ENCODE assay signal across 9 mouse cellular contexts in genomic region chr11:69558756-69559155, GRCm38 (mm10). TPM values are rescaled to one million over a fixed set of nuclear protein-coding genes. Genes with fewer than 3 reads are reported as not detected.
DNase-seq lines count a peak whose midpoint lies in the region; ATAC-seq and TF ChIP-seq lines count a peak whose summit lies in the region.
"Had no signal": no experiment of that assay in that cellular context is flagged by ENCODE, and none has a peak within 500 bp of the region (broad histone marks: within the 10 kb centered on the region; RNA-seq: fewer than 3 reads in every experiment).

No protein-coding gene starts in this region.

- no peaks in the 10 kb centered on the region for H3K4me1 ChIP-seq in heart, adult 2 months (ENCODE audit: control insufficient read depth, insufficient read depth, low read length)
- peaks cover 60% of the 10 kb centered on the region for H3K4me1 ChIP-seq in forebrain, embryonic 16.5 days (replicated peaks; ENCODE audit: control insufficient read depth, insufficient read depth, low read length)
- H3K4me1 ChIP-seq in kidney, embryonic 15.5 days, result peaks cover 53% of the 10 kb centered on the region
- H3K4me1 ChIP-seq in midbrain, embryonic 15.5 days, result peaks cover 77% of the 10 kb centered on the region

- no peak for TF ChIP-seq POLR2A in heart, adult 2 months (IDR thresholded peaks at IDR 0.05; ENCODE audit: insufficient read depth, low read depth, low read length)

- H3K27me3 ChIP-seq in heart, adult 2 months (ENCODE audit: control insufficient read depth, insufficient read depth, low read length), result 0 out of 2 replicates have a peak, but pooled peaks cover 1% of the 10 kb centered on the region
- no peaks in the 10 kb centered on the region for H3K27me3 ChIP-seq in forebrain, embryonic 16.5 days (replicated peaks; ENCODE audit: control insufficient read depth, insufficient read depth, low read length)
- H3K27me3 ChIP-seq in kidney, embryonic 15.5 days, result peaks cover 8% of the 10 kb centered on the region
- H3K27me3 ChIP-seq in midbrain, embryonic 15.5 days (replicated peaks), result no peaks in the 10 kb centered on the region

- H3K79me2 ChIP-seq in heart, adult 2 months (replicated peaks; ENCODE audit: control insufficient read depth, insufficient read depth, low read length), result no peaks in the 10 kb centered on the region

- H3K36me3 ChIP-seq in heart, adult 2 months (ENCODE audit: control insufficient read depth, insufficient read depth, low read length), result no peaks in the 10 kb centered on the region
- H3K36me3 ChIP-seq in forebrain, embryonic 16.5 days (ENCODE audit: control insufficient read depth, insufficient read depth), result 0 out of 2 replicates have a peak, but pooled peaks cover 3% of the 10 kb centered on the region
- peaks cover 24% of the 10 kb centered on the region for H3K36me3 ChIP-seq in kidney, embryonic 15.5 days
- no peaks in the 10 kb centered on the region; the same call in 1 of the 2 replicates for H3K36me3 ChIP-seq in midbrain, embryonic 15.5 days (replicated peaks)

- H3K9me3 ChIP-seq in forebrain, embryonic 16.5 days (ENCODE audit: control insufficient read depth, low read length), result no peaks in the 10 kb centered on the region
- no peaks in the 10 kb centered on the region for H3K9me3 ChIP-seq in kidney, embryonic 15.5 days (replicated peaks)
- H3K9me3 ChIP-seq in midbrain, embryonic 15.5 days, result no peaks in the 10 kb centered on the region

- intact Hi-C loops in heart, adult 2 months (cut with DNase I), result no loop called here

- ATAC-seq in forebrain, embryonic 16.5 days, result no peak
- ATAC-seq in kidney, embryonic 15.5 days (replicated peaks; ENCODE audit: low FRiP score), result no peak
- ATAC-seq in midbrain, embryonic 15.5 days (replicated peaks), result no peak

- no peak for TF ChIP-seq EP300 in heart, adult 2 months (IDR thresholded peaks at IDR 0.05; ENCODE audit: insufficient read depth, low read depth, low read length)

- DNase-seq in heart, adult 2 months, result no peak
- DNase-seq in heart, adult 8-10 months (ENCODE audit: low spot score), result no peak
- DNase-seq in yolk sac, embryonic 10.5 days (ENCODE audit: low spot score), result no peak
- DNase-seq in adrenal gland, postnatal 25 days, result no peak
- DNase-seq in layer of hippocampus, adult 18-20 months (ENCODE audit: low spot score in 2 of 2), result no peak
- DNase-seq: B cell, adult 2 months had no signal

- H3K4me3 ChIP-seq in heart, adult 2 months, result no peak overlapping the region; the same call in 1 of the 2 replicates
- peak overlapping the region; percentile 78 for H3K4me3 ChIP-seq in forebrain, embryonic 16.5 days (replicated peaks; ENCODE audit: low read length)
- peak overlapping the region; percentile 63 for H3K4me3 ChIP-seq in kidney, embryonic 15.5 days (replicated peaks)
- H3K4me3 ChIP-seq in midbrain, embryonic 15.5 days, result peak overlapping the region; percentile 74

- 21% methylated on average over 6 of the region's 6 CpGs for WGBS in heart, adult 2 months
- 57% methylated on average over 6 of the region's 6 CpGs for WGBS in forebrain, embryonic 16.5 days
- 15% methylated on average over 6 of the region's 6 CpGs for WGBS in kidney, embryonic 15.5 days
- 18% methylated on average over 6 of the region's 6 CpGs for WGBS in midbrain, embryonic 15.5 days

- no peak overlapping the region for H3K9ac ChIP-seq in heart, adult 2 months (ENCODE audit: low read depth, low read length)
- H3K9ac ChIP-seq in forebrain, embryonic 16.5 days (replicated peaks; ENCODE audit: low read depth, low read length), result peak overlapping the region; percentile 93
- 0 out of 2 replicates have a peak overlapping the region, but pooled peaks have one; percentile 85 for H3K9ac ChIP-seq in kidney, embryonic 15.5 days
- peak overlapping the region; percentile 90 for H3K9ac ChIP-seq in midbrain, embryonic 15.5 days

- TF ChIP-seq CTCF in heart, adult 2 months (IDR thresholded peaks at IDR 0.05), result no peak

- peak overlapping the region; percentile 93 for H3K4me2 ChIP-seq in forebrain, embryonic 16.5 days (ENCODE audit: low read length)
- H3K4me2 ChIP-seq in kidney, embryonic 15.5 days, result peak overlapping the region; percentile 98
- H3K4me2 ChIP-seq in midbrain, embryonic 15.5 days, result peak overlapping the region; percentile 92

- peak overlapping the region; percentile 65 for H3K27ac ChIP-seq in heart, adult 2 months
- H3K27ac ChIP-seq in forebrain, embryonic 16.5 days (ENCODE audit: low read length), result no peak overlapping the region
- no peak overlapping the region for H3K27ac ChIP-seq in kidney, embryonic 15.5 days
- H3K27ac ChIP-seq in midbrain, embryonic 15.5 days, result peak overlapping the region; percentile 84

RNA-seq across cellular contexts. Expression of gene Efnb3, which starts 1.2 kb away (rescaled TPM):
- total RNA-seq in heart, adult 2 months (2021), result 100 to 1,000 TPM in 1 of 2 experiments, 10 to 100 TPM in 1; 89.2 to 106 TPM
- polyA plus RNA-seq in heart, adult 2 months (2012; rRNA removed), result 57.4 and 95.6 TPM in 2 replicates
- 100 to 1,000 TPM; 105 to 137 (median 128) TPM for total RNA-seq in heart, adult 8-10 months (2022)
- 95.7 and 123 TPM in 2 replicates for polyA plus RNA-seq in forebrain, embryonic 16.5 days (2015; fragmentation: Nextera tagmentation; extraction: Ambion mirVana)
- 11.9 and 14.3 TPM in 2 replicates for polyA plus RNA-seq in kidney, embryonic 15.5 days (2015; fragmentation: Nextera tagmentation; extraction: Ambion mirVana)
- 178 and 188 TPM in 2 replicates for polyA plus RNA-seq in midbrain, embryonic 15.5 days (2015; fragmentation: Nextera tagmentation; extraction: Ambion mirVana)
- total RNA-seq in adrenal gland, postnatal 25 days (2021), result 0.38 and 1.5 TPM in 2 replicates
- 100 to 1,000 TPM; 126 to 137 TPM for total RNA-seq in layer of hippocampus, adult 18-20 months (2021)

RNA-seq across cellular contexts. Expression of gene Dnah2, which starts 9.8 kb away (rescaled TPM):
- total RNA-seq in heart, adult 2 months (2021), result under 1 TPM; 0.08 to 0.41 TPM
- polyA plus RNA-seq in heart, adult 2 months (2012; rRNA removed), result 0.15 and 0.23 TPM in 2 replicates
- under 1 TPM; 0.22 to 0.66 (median 0.40) TPM for total RNA-seq in heart, adult 8-10 months (2022)
- 3.5 and 3.7 TPM in 2 replicates for polyA plus RNA-seq in forebrain, embryonic 16.5 days (2015; fragmentation: Nextera tagmentation; extraction: Ambion mirVana)
- 0.73 and 0.87 TPM in 2 replicates for polyA plus RNA-seq in kidney, embryonic 15.5 days (2015; fragmentation: Nextera tagmentation; extraction: Ambion mirVana)
- polyA plus RNA-seq in midbrain, embryonic 15.5 days (2015; fragmentation: Nextera tagmentation; extraction: Ambion mirVana), result 4.5 and 5.7 TPM in 2 replicates
- 0.05 and 0.76 TPM in 2 replicates for total RNA-seq in adrenal gland, postnatal 25 days (2021)
- 1 to 10 TPM; 3.9 to 4.3 TPM for total RNA-seq in layer of hippocampus, adult 18-20 months (2021)

RNA-seq across cellular contexts. Expression of gene Wrap53, which starts 21.3 kb away (rescaled TPM):
- total RNA-seq in heart, adult 2 months (2021), result 1 to 10 TPM; 5.4 to 5.6 TPM
- 10.1 and 10.5 TPM in 2 replicates for polyA plus RNA-seq in heart, adult 2 months (2012; rRNA removed)
- 1 to 10 TPM; 4.6 to 6.7 (median 5.6) TPM for total RNA-seq in heart, adult 8-10 months (2022)
- 27.3 and 28.6 TPM in 2 replicates for polyA plus RNA-seq in forebrain, embryonic 16.5 days (2015; fragmentation: Nextera tagmentation; extraction: Ambion mirVana)
- polyA plus RNA-seq in kidney, embryonic 15.5 days (2015; fragmentation: Nextera tagmentation; extraction: Ambion mirVana), result 26.6 and 27.9 TPM in 2 replicates
- 21.4 and 23.2 TPM in 2 replicates for polyA plus RNA-seq in midbrain, embryonic 15.5 days (2015; fragmentation: Nextera tagmentation; extraction: Ambion mirVana)
- 12.5 and 12.9 TPM in 2 replicates for total RNA-seq in adrenal gland, postnatal 25 days (2021)
- 10 to 100 TPM; 14.3 to 14.8 TPM for total RNA-seq in layer of hippocampus, adult 18-20 months (2021)

RNA-seq across cellular contexts. Expression of gene Trp53, which starts 21.4 kb away (rescaled TPM):
- total RNA-seq in heart, adult 2 months (2021), result 10 to 100 TPM; 13.6 to 15.3 TPM
- 35.0 and 41.6 TPM in 2 replicates for polyA plus RNA-seq in heart, adult 2 months (2012; rRNA removed)
- total RNA-seq in heart, adult 8-10 months (2022), result 10 to 100 TPM; 12.8 to 16.3 (median 14.1) TPM
- polyA plus RNA-seq in forebrain, embryonic 16.5 days (2015; fragmentation: Nextera tagmentation; extraction: Ambion mirVana), result 103 and 109 TPM in 2 replicates
- polyA plus RNA-seq in kidney, embryonic 15.5 days (2015; fragmentation: Nextera tagmentation; extraction: Ambion mirVana), result 175 and 195 TPM in 2 replicates
- polyA plus RNA-seq in midbrain, embryonic 15.5 days (2015; fragmentation: Nextera tagmentation; extraction: Ambion mirVana), result 60.4 and 70.1 TPM in 2 replicates
- total RNA-seq in adrenal gland, postnatal 25 days (2021), result 74.1 and 81.7 TPM in 2 replicates
- 10 to 100 TPM; 25.5 to 26.9 TPM for total RNA-seq in layer of hippocampus, adult 18-20 months (2021)

RNA-seq across cellular contexts. Expression of gene Atp1b2, which starts 47.0 kb away (rescaled TPM):
- total RNA-seq in heart, adult 2 months (2021), result 10 to 100 TPM; 17.0 to 20.3 TPM
- 23.7 and 30.0 TPM in 2 replicates for polyA plus RNA-seq in heart, adult 2 months (2012; rRNA removed)
- total RNA-seq in heart, adult 8-10 months (2022), result 10 to 100 TPM; 12.4 to 16.3 (median 13.1) TPM
- polyA plus RNA-seq in forebrain, embryonic 16.5 days (2015; fragmentation: Nextera tagmentation; extraction: Ambion mirVana), result 30.2 and 33.8 TPM in 2 replicates
- polyA plus RNA-seq in kidney, embryonic 15.5 days (2015; fragmentation: Nextera tagmentation; extraction: Ambion mirVana), result 11.2 and 13.5 TPM in 2 replicates
- polyA plus RNA-seq in midbrain, embryonic 15.5 days (2015; fragmentation: Nextera tagmentation; extraction: Ambion mirVana), result 60.0 and 60.9 TPM in 2 replicates
- 34.0 and 38.0 TPM in 2 replicates for total RNA-seq in adrenal gland, postnatal 25 days (2021)
- total RNA-seq in layer of hippocampus, adult 18-20 months (2021), result 100 to 1,000 TPM; 402 to 407 TPM

Comparison
In these comparisons a context has a peak if more than half of its experiments do, and no peak if none do; other contexts are left out.
1. H3K27ac ChIP-seq: peak in heart, adult 2 months (single experiment) and midbrain, embryonic 15.5 days (single experiment); none in forebrain, embryonic 16.5 days (single experiment) and kidney, embryonic 15.5 days (single experiment).
2. RNA of gene Efnb3, which starts 1.2 kb away (total RNA-seq): 126 to 137 TPM in layer of hippocampus, adult 18-20 months, 105 to 137 TPM in heart, adult 8-10 months and 89.2 to 106 TPM in heart, adult 2 months; 0.38 to 1.5 TPM in adrenal gland, postnatal 25 days; every median in the first group is over 10 times any median in the second.
3. Peak in every context shown above with its lines, with median percentiles within 50 percentile points of each other: H3K4me2 ChIP-seq.